Mouse (Mus musculus) liver, embryonic 13.5 days (tissue): ENCODE data around the gene Snd1. TPM values are rescaled to one million over a fixed set of nuclear protein-coding genes. Genes with fewer than 3 reads are reported as not detected.

Experiments used
- ATAC-seq: fragments of 200-750 bp; cut with Nextera tagmentation; 2 replicates; pipeline ENCODE4 v1.8.0; 2017; ENCODE audit warnings: low read depth, mild to moderate bottlenecking, moderate number of reproducible peaks, moderate library complexity
- DNase-seq: peaks from one replicate; pipeline ENCODE4 v3.0.0; 2022
- H3K27ac ChIP-seq: fragments of 300-500 bp; sonication (generic); 2 replicates; pipeline ENCODE4 v1.5.1; 2015; ENCODE audit warnings: moderate library complexity, mild to moderate bottlenecking, inconsistent platforms
- H3K27me3 ChIP-seq: fragments of 300-500 bp; sonication (generic); 2 replicates; pipeline ENCODE4 v1.6.1; 2015; ENCODE audit warnings: mild to moderate bottlenecking, inconsistent platforms
- H3K36me3 ChIP-seq: fragments of 300-500 bp; sonication (generic); 2 replicates; pipeline ENCODE4 v1.6.1; 2015; ENCODE audit warnings: mild to moderate bottlenecking, inconsistent platforms
- H3K4me1 ChIP-seq: fragments of 300-500 bp; sonication (generic); replicated peaks from 2 replicates; pipeline ENCODE4 v1.6.1; 2015; ENCODE audit warnings: inconsistent platforms
- H3K4me2 ChIP-seq: fragments of 300-500 bp; sonication (generic); 2 replicates; pipeline ENCODE4 v1.6.1; 2015; ENCODE audit warnings: inconsistent platforms, mild to moderate bottlenecking, moderate library complexity
- H3K4me3 ChIP-seq: fragments of 300-500 bp; sonication (generic); replicated peaks from 2 replicates; pipeline ENCODE4 v1.5.1; 2015; ENCODE audit warnings: mild to moderate bottlenecking, inconsistent platforms
- H3K9ac ChIP-seq: fragments of 300-500 bp; sonication (generic); 2 replicates; pipeline ENCODE4 v1.6.1; 2015; ENCODE audit warnings: mild to moderate bottlenecking, inconsistent platforms
- H3K9me3 ChIP-seq: fragments of 300-500 bp; sonication (generic); replicated peaks from 2 replicates; pipeline ENCODE4 v1.6.1; 2016; ENCODE audit warnings: inconsistent platforms
- WGBS: fragments of 180-500 bp; shearing (Covaris S2); methylation state at CpG from one replicate; pipeline ENCODE4 v1.1.7; 2015; ENCODE audit not compliant: insufficient replicate concordance; 5-methylcytosine and 5-hydroxymethylcytosine counted together
- polyA plus RNA-seq: library from polyadenylated mRNA; unstranded; fragments of >200 nt; fragmentation: Nextera tagmentation; extraction: Ambion mirVana; gene quantifications from 2 replicates; pipeline ENCODE4 v1.2.1, GENCODE M21; 2015

The Snd1 gene
- polyA plus RNA-seq, 1 experiment from 2014 or later, result 55.2 TPM

DNA sequence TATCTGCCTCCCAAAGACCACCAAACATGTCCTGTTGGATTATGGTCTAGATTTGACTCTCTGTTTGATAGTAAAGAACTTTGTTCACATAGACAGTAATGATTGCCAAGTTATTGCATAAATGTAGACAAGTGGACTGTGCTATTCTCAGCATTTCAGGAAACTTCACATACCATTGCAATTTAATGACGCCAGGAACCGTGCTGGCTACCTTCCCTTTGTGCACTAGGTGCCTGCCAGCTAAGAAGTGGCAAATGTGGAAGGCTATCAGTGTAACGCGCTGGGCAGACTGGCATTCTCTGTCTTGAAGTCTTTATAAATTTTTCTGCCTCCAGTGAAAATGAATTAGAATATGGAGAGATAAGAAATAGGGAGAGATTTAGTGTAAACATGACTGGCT, 205.6 kb downstream of the Snd1 start:
- 85% methylated on average over 4 of the region's 4 CpGs for WGBS

DNA sequence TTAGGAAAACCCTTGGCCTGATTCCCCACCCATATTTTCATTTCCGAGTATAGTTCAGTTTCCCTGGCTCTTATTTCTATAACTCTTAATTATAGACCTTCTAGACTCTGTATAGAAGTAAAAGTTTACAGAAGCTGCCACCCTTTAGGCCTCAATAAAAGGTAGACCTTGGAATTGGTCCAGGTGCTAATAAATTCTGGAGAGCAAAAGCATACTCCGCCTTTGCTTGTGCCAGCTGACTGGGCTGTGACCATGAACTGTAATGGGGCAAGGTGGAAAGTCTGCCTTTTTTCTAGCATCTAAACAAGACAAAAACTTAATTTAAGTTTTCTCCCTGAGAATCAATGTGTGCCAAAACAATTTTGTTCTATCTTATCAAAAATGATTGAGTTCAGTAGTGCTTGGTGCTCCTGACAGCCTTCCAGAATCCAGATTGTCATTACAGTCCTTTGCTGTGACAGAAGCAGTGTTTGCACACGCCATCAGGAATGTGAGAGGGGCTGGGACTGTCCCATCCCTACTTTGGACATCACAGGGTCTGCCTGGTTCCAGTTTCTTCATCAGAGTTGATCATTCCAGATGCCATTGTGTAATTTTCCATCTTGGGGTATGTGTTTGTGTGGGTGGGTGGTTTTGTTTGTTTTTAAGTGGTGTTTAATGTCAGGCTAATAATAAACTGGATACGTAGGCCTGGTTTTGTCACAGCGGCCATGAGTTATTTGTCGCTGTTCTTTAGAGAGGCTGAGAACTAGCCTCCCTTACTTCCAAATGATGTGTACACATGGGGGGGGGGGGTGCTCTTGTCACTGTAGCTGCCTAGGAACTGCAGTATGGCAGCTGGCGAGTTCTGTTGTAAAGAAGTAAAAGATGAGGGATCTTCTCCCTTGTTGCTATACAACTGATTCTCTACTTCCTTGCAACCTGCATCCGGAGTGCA, 206.8 kb downstream of the Snd1 start:
- 76% methylated on average over 8 of the region's 8 CpGs for WGBS
- DNase-seq, result no peak
- Histone ChIP-seq H3K4me3 (no peak overlapping the region), H3K4me1 (peaks cover 4% of the 10 kb centered on the region; the same call in 1 of the 2 replicates), H3K4me2 (no peak overlapping the region), H3K36me3 (no peaks in the 10 kb centered on the region), H3K27me3 (no peaks in the 10 kb centered on the region), H3K27ac (no peak overlapping the region), H3K9ac (no peak overlapping the region), H3K9me3 (no peaks in the 10 kb centered on the region)
- ATAC-seq, result peak; percentile 36; the same call in 1 of the 2 replicates

More for the DNA sequence above, 205.6 kb downstream of the Snd1 start:
- H3K9ac ChIP-seq, result no peak overlapping the region
- ATAC-seq (no peak), DNase-seq (no peak)
- no peaks in the 10 kb centered on the region for H3K27me3 ChIP-seq
- no peak overlapping the region for H3K4me3 ChIP-seq
- no peaks in the 10 kb centered on the region for H3K36me3 ChIP-seq
- no peaks in the 10 kb centered on the region for H3K9me3 ChIP-seq
- H3K4me2 ChIP-seq, result no peak overlapping the region
- no peak overlapping the region for H3K27ac ChIP-seq
- H3K4me1 ChIP-seq, result peaks cover 4% of the 10 kb centered on the region; the same call in 1 of the 2 replicates

DNA sequence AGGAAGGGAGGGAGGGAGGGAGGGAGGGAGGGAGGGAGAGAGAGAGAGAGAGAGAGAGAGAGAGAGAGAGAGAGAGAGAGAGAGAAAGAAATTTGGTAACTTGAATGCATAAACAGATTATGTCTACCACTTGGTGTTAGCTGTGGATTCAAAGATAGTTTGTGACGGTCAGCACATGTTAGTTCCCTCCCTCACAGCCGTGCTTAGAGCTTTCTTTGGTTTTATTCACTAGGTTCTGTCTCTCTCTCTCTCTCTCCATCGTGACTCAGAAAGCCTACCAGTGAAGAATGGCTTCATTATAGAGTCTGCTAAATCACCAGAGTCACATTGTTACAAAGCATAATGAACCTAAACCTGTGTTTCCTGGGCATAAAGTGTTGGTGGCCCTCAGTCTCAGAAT, 210.1 kb downstream of the Snd1 start:
- H3K9ac ChIP-seq, result no peak overlapping the region
- 0 out of 2 replicates have a peak, but pooled peaks cover 4% of the 10 kb centered on the region for H3K4me1 ChIP-seq
- 84% methylated on average over 3 of the region's 3 CpGs for WGBS
- H3K27me3 ChIP-seq, result no peaks in the 10 kb centered on the region
- H3K36me3 ChIP-seq, result no peaks in the 10 kb centered on the region
- no peaks in the 10 kb centered on the region for H3K9me3 ChIP-seq
- H3K4me2 ChIP-seq, result no peak overlapping the region
- ATAC-seq, result no peak
- H3K4me3 ChIP-seq, result no peak overlapping the region
- H3K27ac ChIP-seq, result no peak overlapping the region
- DNase-seq, result no peak

DNA sequence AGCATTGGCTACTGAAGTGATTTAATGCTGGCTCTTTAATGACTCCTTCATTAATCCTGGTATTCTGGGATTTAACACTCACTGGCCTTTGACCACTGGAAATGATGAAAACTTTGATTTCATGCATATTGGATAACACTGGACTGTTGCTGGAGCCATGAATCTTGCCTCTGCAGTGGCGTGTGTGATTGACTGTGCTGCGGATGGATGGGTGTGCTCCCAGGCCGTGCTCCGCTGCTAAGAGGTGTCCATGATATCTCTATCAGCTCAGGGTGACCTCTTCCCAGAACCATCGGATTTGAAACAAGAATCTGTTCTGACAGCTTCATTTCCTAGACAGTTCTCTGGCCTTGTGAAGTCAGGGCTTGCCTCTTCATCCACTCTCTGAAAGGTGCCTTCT, 210.8 kb downstream of the Snd1 start:
- no peaks in the 10 kb centered on the region for H3K9me3 ChIP-seq
- no peak overlapping the region for H3K9ac ChIP-seq
- DNase-seq, result no peak
- no peak overlapping the region for H3K27ac ChIP-seq
- 0 out of 2 replicates have a peak, but pooled peaks cover 4% of the 10 kb centered on the region for H3K4me1 ChIP-seq
- no peak overlapping the region for H3K4me2 ChIP-seq
- H3K36me3 ChIP-seq, result no peaks in the 10 kb centered on the region
- ATAC-seq, result no peak
- WGBS, result 82% methylated on average over 5 of the region's 5 CpGs
- H3K4me3 ChIP-seq, result no peak overlapping the region
- H3K27me3 ChIP-seq, result no peaks in the 10 kb centered on the region

DNA sequence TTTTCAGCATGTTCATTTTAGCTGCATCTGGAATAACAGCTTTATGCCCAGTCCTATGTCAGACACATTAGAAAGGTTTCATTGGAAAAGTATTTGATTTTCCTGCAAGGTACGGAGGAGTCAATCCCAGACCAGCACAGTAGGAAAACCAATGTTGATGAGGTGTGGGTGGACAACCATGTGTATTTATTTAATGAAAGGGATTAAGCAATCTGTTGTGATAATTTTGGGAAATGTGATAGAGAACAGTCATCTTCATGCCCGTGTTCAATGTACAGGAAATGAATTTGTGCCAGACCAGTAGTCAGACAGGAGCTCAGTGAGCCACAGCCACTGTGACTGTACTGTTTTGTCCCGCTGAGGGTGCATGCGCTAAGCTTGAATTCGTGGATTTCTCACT, 212.8 kb downstream of the Snd1 start:
- whole genome bisulfite sequencing, result 78% methylated on average over 5 of the region's 5 CpGs

DNA sequence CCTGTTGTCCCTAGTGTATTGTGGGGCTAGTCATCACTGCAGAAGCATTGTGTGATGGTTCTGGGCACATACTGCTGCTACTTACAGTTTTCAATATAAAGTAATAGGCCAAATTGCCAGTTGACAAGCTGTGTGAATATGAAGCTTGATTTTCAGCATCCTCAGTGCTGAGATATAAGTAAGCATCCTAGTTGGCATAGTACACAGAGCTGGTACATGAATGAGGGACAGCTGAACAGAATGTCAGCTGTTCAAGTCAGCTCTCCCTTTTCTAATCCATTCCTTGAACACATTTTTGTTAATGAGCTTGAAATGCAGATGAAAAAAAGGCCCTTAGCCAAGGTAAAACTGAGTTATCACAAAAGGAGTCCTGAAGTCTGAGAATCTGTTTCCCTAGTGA, 217.7 kb downstream of the Snd1 start:
- Histone ChIP-seq H3K27ac (no peak overlapping the region), H3K4me3 (no peak overlapping the region)
- no peak for DNase-seq

More for the DNA sequence above, 212.8 kb downstream of the Snd1 start:
- Histone ChIP-seq H3K27ac (no peak overlapping the region), H3K4me3 (no peak overlapping the region), H3K9ac (no peak overlapping the region), H3K4me1 (no peaks in the 10 kb centered on the region), H3K4me2 (no peak overlapping the region), H3K27me3 (no peaks in the 10 kb centered on the region), H3K36me3 (no peaks in the 10 kb centered on the region), H3K9me3 (no peaks in the 10 kb centered on the region)
- no peak for DNase-seq
- no peak for ATAC-seq

DNA sequence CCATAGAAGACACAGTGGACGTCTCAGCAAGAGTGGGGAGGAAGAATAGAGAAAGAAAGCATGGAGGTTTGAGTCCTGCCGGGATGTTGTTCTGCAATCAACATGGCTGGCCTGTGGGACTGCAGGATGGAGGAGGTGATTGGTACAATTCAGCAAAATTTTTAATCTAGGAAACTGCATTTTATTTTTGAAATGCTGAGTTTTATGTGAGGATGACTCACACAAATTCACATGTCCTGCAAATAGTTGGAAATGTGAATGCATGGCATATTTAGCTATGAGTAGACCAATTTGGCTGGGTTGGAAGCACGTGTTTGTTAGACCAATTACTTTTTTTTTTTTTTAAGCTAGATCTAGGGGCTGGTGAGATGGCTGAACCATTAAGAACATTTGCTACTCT, 222.3 kb downstream of the Snd1 start:
- no peak overlapping the region for H3K9ac ChIP-seq
- no peaks in the 10 kb centered on the region for H3K27me3 ChIP-seq
- no peak overlapping the region for H3K27ac ChIP-seq
- no peaks in the 10 kb centered on the region for H3K9me3 ChIP-seq
- peaks cover 5% of the 10 kb centered on the region; the same call in 1 of the 2 replicates for H3K4me1 ChIP-seq
- DNase-seq (no peak), ATAC-seq (no peak)
- H3K36me3 ChIP-seq, result peaks cover 21% of the 10 kb centered on the region; the same call in 1 of the 2 replicates
- H3K4me2 ChIP-seq, result no peak overlapping the region
- H3K4me3 ChIP-seq, result no peak overlapping the region
- WGBS, result 78% methylated on average over 3 of the region's 3 CpGs

More for the DNA sequence above, 217.7 kb downstream of the Snd1 start:
- Histone ChIP-seq H3K27me3 (no peaks in the 10 kb centered on the region), H3K36me3 (peaks cover 10% of the 10 kb centered on the region; the same call in 1 of the 2 replicates), H3K9ac (no peak overlapping the region), H3K4me2 (no peak overlapping the region), H3K4me1 (peaks cover 5% of the 10 kb centered on the region; the same call in 1 of the 2 replicates), H3K9me3 (no peaks in the 10 kb centered on the region)
- no peak for ATAC-seq

DNA sequence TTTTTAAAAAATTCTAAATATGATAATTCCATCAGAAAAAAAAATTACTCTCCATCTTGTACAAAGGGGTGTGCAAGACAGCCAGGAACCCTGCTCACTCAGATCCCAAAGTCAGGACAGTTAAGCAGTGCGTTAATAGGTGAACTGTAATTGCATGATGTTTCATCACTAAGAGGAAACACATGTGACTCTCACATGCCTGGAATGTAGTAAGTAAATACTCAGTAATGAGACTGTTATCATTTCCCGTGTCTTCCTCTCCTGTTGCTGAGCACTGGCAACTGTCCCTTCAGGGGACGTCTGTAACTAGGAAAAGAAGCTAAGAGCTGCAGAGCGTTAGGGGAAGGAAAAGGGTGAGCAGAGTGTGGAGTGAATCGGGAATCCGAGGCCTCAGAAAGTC, 229.7 kb downstream of the Snd1 start:
- no peak overlapping the region for H3K9ac ChIP-seq
- peak overlapping the region; percentile 83 for H3K27ac ChIP-seq
- no peak overlapping the region for H3K4me3 ChIP-seq
- no peak for DNase-seq
- ATAC-seq, result no peak
- peaks cover 51% of the 10 kb centered on the region for H3K4me1 ChIP-seq
- peak overlapping the region; percentile 39 for H3K4me2 ChIP-seq
- 59% methylated on average over 6 of the region's 6 CpGs for WGBS
- no peaks in the 10 kb centered on the region for H3K27me3 ChIP-seq
- peaks cover 26% of the 10 kb centered on the region; the same call in 1 of the 2 replicates for H3K36me3 ChIP-seq
- H3K9me3 ChIP-seq, result no peaks in the 10 kb centered on the region

DNA sequence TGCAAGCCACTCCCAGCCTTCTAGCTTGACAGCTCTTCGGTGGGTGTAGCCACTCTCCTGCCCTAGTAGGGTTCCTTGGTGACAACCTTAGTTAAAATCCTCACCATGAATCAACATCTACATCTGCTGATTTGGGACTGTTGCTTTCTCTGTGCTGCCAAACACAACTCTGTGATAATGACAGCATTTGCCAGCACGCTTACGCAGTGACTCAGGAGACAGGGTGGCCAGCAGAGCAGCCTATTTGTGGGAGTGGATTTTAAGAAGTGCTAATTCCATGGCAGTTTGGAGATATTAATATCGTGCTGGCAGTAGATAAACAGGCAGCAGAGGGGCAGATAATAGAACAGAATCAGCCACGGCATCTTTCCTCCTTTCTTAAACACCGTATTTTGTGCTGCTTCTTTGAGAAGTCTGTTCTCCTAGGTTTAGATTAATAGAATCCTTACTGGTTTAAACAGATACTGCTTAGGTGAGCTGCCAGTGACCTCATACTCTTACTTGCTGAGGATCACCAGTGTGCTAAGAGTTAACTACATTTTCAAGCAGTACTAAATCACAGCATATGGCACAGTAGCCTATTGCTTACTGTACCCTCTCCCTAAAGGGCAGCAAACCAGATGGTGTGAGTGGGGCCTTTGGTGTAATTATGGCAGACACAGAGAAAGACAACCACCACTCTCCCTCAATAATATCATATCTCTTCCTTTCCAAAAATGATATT, 230.6 kb downstream of the Snd1 start:
- peaks cover 25% of the 10 kb centered on the region; the same call in 1 of the 2 replicates for H3K36me3 ChIP-seq
- 26% methylated on average over 6 of the region's 6 CpGs for WGBS
- H3K27ac ChIP-seq, result peak overlapping the region; percentile 83
- DNase-seq (peak; percentile 51), ATAC-seq (peak; percentile 64)
- H3K4me1 ChIP-seq, result peaks cover 60% of the 10 kb centered on the region
- no peak overlapping the region for H3K9ac ChIP-seq
- H3K27me3 ChIP-seq, result no peaks in the 10 kb centered on the region
- peak overlapping the region; percentile 39 for H3K4me2 ChIP-seq
- H3K4me3 ChIP-seq, result no peak overlapping the region
- no peaks in the 10 kb centered on the region for H3K9me3 ChIP-seq

DNA sequence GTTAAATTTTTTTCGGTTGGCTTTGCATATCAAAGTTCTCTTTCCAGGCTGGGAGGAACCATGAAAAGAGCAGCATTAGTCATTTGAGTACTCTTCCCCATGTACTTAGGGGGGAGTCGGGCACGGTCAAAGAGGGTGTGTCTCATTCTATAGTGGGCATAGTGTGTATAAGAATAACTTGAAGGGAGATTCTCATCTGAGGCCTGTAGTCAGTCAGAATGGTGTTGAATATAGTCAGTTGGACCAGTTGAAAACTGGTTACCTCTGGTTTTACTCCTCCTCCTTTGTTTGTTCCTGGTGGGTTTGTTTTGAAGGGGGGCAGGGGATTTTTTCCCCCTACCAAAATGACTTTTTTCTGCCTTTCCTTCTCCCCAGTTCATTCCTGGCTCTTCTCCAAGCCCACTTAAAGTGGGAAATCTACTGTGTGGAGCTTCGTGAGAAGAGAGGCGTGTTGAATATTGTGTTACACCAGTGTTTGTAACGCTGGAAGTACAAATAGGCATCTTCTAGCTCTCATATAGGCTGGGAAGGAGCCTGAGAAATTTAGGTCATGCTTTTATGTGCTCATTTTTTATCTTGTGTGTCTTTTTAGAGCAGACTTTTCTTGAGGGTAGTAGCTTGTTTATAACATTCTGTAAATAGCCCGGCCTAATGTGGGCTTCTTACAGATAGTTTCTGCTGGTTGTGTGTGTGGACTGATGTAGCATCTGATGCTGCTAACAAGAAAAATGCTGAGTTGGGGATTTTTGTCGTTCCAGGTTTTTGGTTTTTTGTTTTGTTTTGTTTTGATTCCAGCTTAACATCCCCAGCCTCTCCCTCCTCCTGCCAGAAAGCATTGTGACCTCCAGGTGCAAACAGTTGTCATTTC, 231.4 kb downstream of the Snd1 start:
- peak overlapping the region; percentile 83 for H3K27ac ChIP-seq
- H3K9ac ChIP-seq, result peak overlapping the region; percentile 34; the same call in 1 of the 2 replicates
- no peak for DNase-seq
- no peak for ATAC-seq
- H3K36me3 ChIP-seq, result peaks cover 19% of the 10 kb centered on the region; the same call in 1 of the 2 replicates
- no peaks in the 10 kb centered on the region for H3K9me3 ChIP-seq
- H3K4me1 ChIP-seq, result peaks cover 68% of the 10 kb centered on the region
- no peaks in the 10 kb centered on the region for H3K27me3 ChIP-seq
- H3K4me2 ChIP-seq, result peak overlapping the region; percentile 36
- H3K4me3 ChIP-seq, result no peak overlapping the region
- WGBS, result 71% methylated on average over 8 of the region's 8 CpGs
